Mouse (Mus musculus) forebrain, postnatal 0 days (tissue): ENCODE results near the gene Ankrd33b. TPM values are rescaled to one million over a fixed set of nuclear protein-coding genes. Genes with fewer than 3 reads are reported as not detected.
A peak's percentile ranks its signal among the peaks of the same experiment; 100 is the strongest.

Source experiments
- ATAC-seq: fragments of 200-750 bp; cut with Nextera tagmentation; 2 replicates; pipeline ENCODE4 v1.8.0; 2017; ENCODE audit warnings: mild to moderate bottlenecking, moderate library complexity
- DNase-seq: peaks from one replicate; pipeline ENCODE4 v3.0.0-alpha.2; 2015
- H3K27ac ChIP-seq: fragments of 300-500 bp; sonication (generic); 2 replicates; pipeline ENCODE4 v1.5.1; 2014; ENCODE audit warnings: low read depth, mild to moderate bottlenecking, antibody characterized with exemption, low read length, moderate library complexity, mixed read lengths
- H3K27me3 ChIP-seq: fragments of 300-500 bp; sonication (generic); 2 replicates; pipeline ENCODE4 v1.6.1; 2014; ENCODE audit warnings: mild to moderate bottlenecking, low read length, mixed read lengths; ENCODE audit not compliant: insufficient read depth
- H3K36me3 ChIP-seq: fragments of 300-500 bp; sonication (generic); 2 replicates; pipeline ENCODE4 v1.6.1; 2014; ENCODE audit warnings: mild to moderate bottlenecking, moderate library complexity; ENCODE audit not compliant: insufficient read depth
- H3K4me1 ChIP-seq: fragments of 300-500 bp; sonication (generic); 2 replicates; pipeline ENCODE4 v1.6.1; 2014; ENCODE audit warnings: antibody characterized with exemption; ENCODE audit not compliant: insufficient read depth
- H3K4me2 ChIP-seq: fragments of 300-500 bp; sonication (generic); 2 replicates; pipeline ENCODE4 v1.6.1; 2014; ENCODE audit warnings: low read depth, mild to moderate bottlenecking, moderate library complexity
- H3K4me3 ChIP-seq: fragments of 300-500 bp; sonication (generic); 2 replicates; pipeline ENCODE4 v1.5.1; 2014; ENCODE audit warnings: low read depth, low read length, mixed read lengths
- H3K9ac ChIP-seq: fragments of 300-500 bp; sonication (generic); 2 replicates; pipeline ENCODE4 v1.6.1; 2014; ENCODE audit warnings: mild to moderate bottlenecking
- H3K9me3 ChIP-seq: fragments of 300-500 bp; sonication (generic); 2 replicates; pipeline ENCODE4 v1.6.1; 2016; ENCODE audit warnings: low read length
- CTCF ChIP-seq: sonication (generic); IDR thresholded peaks from 2 replicates; pipeline ENCODE4 v1.5.1; 2016; ENCODE audit warnings: antibody characterized with exemption, control low read depth, low read depth
- WGBS: fragments of 180-500 bp; shearing (Covaris S2); extraction: QIAGEN DNeasy Blood & Tissue Kit; methylation state at CpG from one replicate; pipeline ENCODE4 v1.1.7; 2014; 5-methylcytosine and 5-hydroxymethylcytosine counted together
- polyA plus RNA-seq: library from polyadenylated mRNA; unstranded; fragments of >200 nt; fragmentation: Nextera tagmentation; extraction: Ambion mirVana; gene quantifications from 2 replicates; pipeline ENCODE4 v1.2.1, GENCODE M21; 2015
- total RNA-seq: library from RNA; depleted of rRNA; stranded (reverse); fragments of >200 nt; gene quantifications from 2 replicates; pipeline ENCODE4 v1.2.3, GENCODE M21; 2014

Ankrd33b gene
- total and polyA plus RNA-seq, 2 experiments from 2014 or later, result 1.2 to 1.3 TPM

DNA sequence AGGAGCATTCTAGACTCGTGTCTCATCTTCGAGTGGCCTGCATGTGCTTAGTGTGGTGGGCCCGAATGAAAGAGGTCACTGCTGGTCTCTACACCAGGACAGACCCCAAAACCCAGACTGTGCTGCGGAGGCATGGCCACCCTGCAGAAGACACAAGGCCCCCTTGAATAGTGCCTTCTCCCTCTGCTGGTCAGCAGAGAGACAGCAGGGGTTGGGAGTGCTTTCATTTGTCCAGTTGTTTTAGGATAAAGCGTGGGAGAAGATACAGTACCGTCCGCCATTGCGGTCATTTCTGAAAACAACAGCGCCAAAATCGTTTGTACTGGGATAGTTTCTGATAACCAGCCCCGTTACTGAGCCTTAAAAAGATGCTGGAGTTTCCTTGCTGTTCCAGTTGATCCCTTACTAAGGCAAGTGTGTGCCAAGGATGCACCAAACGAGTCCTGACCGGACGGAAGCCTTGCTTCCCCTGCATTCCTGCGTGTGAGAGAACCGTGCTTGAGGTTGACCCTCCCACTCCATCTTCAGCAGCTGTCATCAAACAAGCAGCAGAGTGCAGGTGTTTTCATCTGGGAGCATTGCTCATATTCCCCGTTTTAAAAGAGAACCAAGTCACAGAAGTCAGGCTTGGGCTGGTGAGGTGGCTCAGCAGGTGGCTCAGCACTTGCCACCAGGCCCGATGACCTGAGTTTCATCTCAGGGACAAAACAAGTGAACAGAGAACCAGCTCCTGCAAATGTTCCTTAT is 108.7 kb downstream of the Ankrd33b start:
- no peaks in the 10 kb centered on the region for H3K9me3 ChIP-seq
- no peaks in the 10 kb centered on the region for H3K36me3 ChIP-seq
- no peak overlapping the region for H3K9ac ChIP-seq
- DNase-seq, result no peak
- no peak overlapping the region for H3K27ac ChIP-seq
- H3K27me3 ChIP-seq, result no peaks in the 10 kb centered on the region
- 88% methylated on average over 18 of the region's 18 CpGs for WGBS
- no peak for ATAC-seq
- H3K4me1 ChIP-seq, result no peaks in the 10 kb centered on the region
- no peak overlapping the region for H3K4me2 ChIP-seq
- no peak overlapping the region for H3K4me3 ChIP-seq
- peak; percentile 61 for TF ChIP-seq CTCF

DNA sequence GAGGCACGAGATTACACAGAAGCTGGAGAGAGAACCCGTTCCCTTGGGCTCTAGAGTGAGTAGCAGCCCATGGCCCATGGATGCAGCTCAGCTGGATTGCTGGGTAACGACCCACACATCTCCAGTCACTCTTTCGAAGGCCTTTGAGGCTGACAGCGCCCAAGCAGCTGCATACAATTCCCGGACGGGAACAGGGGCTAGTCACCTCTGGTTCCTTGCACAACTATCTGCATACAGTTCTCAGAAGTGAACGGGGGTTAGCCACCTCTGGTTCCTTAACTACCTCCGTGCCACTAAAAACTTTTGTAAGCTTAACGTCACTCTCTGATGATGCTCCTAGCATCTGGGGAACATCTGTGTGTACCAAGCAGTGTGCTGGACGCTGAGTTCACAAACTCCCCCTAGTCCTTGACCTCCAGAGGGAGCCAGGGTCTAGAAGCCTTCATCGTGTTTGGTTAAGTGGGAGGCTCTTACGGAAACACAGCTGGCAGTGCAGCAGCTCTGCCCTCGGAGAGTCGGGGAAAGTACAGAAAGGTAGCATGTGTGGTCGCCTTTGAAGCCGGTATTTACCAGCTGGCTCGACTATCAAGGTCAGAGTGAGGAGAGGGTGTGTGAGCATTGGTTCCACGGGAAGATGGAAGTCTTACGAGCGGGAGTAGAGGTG is 109.4 kb downstream of the Ankrd33b start:
- DNase-seq, result no peak
- Histone ChIP-seq H3K9me3 (no peaks in the 10 kb centered on the region), H3K27ac (no peak overlapping the region), H3K36me3 (no peaks in the 10 kb centered on the region), H3K27me3 (no peaks in the 10 kb centered on the region), H3K9ac (no peak overlapping the region), H3K4me3 (no peak overlapping the region), H3K4me2 (no peak overlapping the region), H3K4me1 (no peaks in the 10 kb centered on the region)
- 83% methylated on average over 21 of the region's 21 CpGs for WGBS
- no peak for TF ChIP-seq CTCF
- ATAC-seq, result no peak

DNA sequence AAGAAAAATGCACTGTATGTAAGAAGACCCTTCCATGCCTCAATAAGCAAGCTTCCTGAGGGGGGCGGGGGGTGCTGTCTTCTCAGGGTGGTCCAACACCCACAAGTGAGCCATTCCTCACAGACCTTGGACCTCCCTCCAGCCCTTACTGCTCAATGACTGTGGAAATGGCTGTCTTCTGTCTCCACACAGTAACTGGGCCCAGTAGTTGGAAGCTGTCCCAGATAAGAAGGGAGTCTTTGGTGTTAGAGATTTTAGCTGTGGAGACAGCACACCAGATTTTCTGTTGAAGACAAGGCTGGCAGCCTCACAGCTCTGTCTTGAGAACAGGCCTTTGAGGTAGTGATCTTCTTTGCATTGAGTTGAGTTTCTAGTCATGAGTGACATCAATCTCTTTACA is 110.2 kb downstream of the Ankrd33b start:
- Histone ChIP-seq H3K27me3 (no peaks in the 10 kb centered on the region), H3K36me3 (no peaks in the 10 kb centered on the region), H3K4me3 (no peak overlapping the region), H3K9ac (no peak overlapping the region), H3K4me1 (no peaks in the 10 kb centered on the region), H3K27ac (no peak overlapping the region), H3K4me2 (no peak overlapping the region), H3K9me3 (no peaks in the 10 kb centered on the region)
- DNase-seq, result no peak
- WGBS, result 96% methylated on average over 1 of the region's 1 CpGs
- no peak for TF ChIP-seq CTCF
- ATAC-seq, result no peak

DNA sequence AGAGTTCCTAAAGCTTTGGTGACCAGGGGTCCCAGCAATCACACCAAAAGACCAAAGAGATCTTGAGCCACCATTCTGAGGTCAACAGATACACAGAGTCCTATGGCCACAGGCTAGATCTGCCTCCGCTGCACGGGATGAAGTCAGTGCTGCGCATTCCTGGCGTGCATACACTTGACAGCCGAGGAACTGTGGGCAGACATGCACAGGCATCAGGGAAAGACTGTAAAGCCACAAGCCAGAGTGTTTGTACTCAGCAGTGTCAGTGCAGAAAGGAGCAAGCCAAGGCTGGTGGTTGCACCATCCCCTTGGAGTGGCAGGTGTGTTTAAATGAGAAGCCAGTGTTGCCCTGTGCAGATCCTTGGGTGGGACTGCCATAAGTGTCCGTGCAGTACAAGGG is 111.8 kb downstream of the Ankrd33b start:
- DNase-seq, result no peak

DNA sequence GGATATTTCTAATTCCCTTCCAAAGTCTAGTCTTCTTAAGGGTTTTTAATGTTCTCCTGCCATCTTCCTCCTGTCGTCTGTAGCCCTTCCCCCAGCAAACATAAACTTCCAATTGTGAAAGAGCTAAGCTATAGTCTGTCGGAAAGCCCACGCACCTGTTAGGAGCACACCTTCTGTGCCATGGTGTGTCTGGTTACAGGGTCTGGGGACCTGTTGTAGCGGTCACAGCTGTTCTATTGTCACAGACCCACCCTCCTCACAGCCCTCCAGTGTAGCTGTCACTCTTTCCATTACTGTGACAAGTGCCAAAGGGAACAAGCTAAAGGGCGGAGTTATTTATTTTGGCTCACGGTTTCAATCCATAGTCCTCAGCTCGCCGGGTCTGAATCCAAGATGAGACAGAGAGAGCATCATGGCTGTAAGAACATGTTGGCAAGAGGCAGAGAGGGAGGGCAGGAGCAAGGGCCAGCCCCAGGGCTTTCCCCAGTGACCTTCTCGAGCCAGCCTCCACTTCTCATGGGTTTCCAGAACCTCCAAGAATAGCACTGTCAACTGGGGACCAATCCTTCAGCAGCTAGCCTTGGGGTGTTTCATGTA is 112.5 kb downstream of the Ankrd33b start:
- H3K36me3 ChIP-seq, result no peaks in the 10 kb centered on the region
- 92% methylated on average over 9 of the region's 9 CpGs for WGBS
- DNase-seq (no peak), ATAC-seq (no peak)
- H3K9me3 ChIP-seq, result no peaks in the 10 kb centered on the region
- no peak overlapping the region for H3K4me3 ChIP-seq
- no peak overlapping the region for H3K4me2 ChIP-seq
- H3K27me3 ChIP-seq, result no peaks in the 10 kb centered on the region
- no peak overlapping the region for H3K27ac ChIP-seq
- 0 out of 2 replicates have a peak, but pooled peaks cover 1% of the 10 kb centered on the region for H3K4me1 ChIP-seq
- TF ChIP-seq CTCF, result no peak
- no peak overlapping the region for H3K9ac ChIP-seq

More for the DNA sequence above, 111.8 kb downstream of the Ankrd33b start:
- no peak for TF ChIP-seq CTCF
- Histone ChIP-seq H3K27me3 (no peaks in the 10 kb centered on the region), H3K4me3 (no peak overlapping the region), H3K4me1 (no peaks in the 10 kb centered on the region), H3K27ac (no peak overlapping the region), H3K9me3 (no peaks in the 10 kb centered on the region), H3K36me3 (no peaks in the 10 kb centered on the region), H3K9ac (no peak overlapping the region), H3K4me2 (no peak overlapping the region)
- WGBS, result 86% methylated on average over 6 of the region's 6 CpGs
- no peak for ATAC-seq

DNA sequence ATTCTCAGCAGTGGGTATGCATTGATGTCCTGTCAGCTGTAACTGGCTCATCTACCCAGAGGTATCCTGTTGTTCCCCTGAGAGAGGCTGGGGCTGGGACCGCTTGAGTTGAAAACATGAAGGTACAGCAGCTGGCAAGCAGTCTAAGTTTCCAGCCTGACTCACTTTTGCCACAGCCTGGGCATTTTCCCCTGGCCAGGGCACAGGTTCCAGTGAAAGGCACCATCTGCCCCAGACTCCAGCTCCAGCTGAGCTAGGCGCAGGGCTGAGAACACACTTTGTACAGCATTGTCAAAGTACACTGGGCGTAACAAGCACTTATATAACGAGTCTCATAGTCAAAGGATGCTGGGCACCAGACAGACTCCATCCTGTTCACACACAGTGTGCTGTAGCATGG is 113.6 kb downstream of the Ankrd33b start:
- H3K4me2 ChIP-seq, result no peak overlapping the region
- H3K4me3 ChIP-seq, result no peak overlapping the region
- TF ChIP-seq CTCF, result no peak
- ATAC-seq, result no peak
- H3K27ac ChIP-seq, result no peak overlapping the region
- no peaks in the 10 kb centered on the region for H3K27me3 ChIP-seq
- 61% methylated on average over 4 of the region's 4 CpGs for WGBS
- H3K9me3 ChIP-seq, result no peaks in the 10 kb centered on the region
- H3K4me1 ChIP-seq, result 0 out of 2 replicates have a peak, but pooled peaks cover 3% of the 10 kb centered on the region
- no peak overlapping the region for H3K9ac ChIP-seq
- no peak for DNase-seq
- H3K36me3 ChIP-seq, result no peaks in the 10 kb centered on the region

DNA sequence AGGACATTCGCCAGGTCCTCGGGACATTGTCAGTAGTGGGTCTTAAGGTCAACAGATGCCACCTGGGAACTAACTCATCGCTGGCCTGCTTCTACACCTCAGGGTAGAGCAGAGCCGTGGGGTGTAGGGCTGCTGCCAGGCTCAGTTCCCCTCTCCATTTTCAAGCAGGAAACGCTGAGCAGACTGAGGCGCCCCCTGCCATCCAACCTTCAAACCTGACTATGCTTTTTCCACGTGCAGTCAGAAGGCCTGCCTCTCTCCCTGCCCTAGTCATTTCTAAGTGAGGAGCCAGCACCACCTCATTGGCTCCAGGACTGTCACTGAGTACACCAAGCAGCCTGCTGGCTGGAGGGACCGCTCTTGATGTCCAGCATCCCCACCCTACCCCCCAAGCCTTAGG is 114.1 kb downstream of the Ankrd33b start:
- Histone ChIP-seq H3K4me1 (0 out of 2 replicates have a peak, but pooled peaks cover 3% of the 10 kb centered on the region), H3K4me2 (no peak overlapping the region), H3K27me3 (no peaks in the 10 kb centered on the region), H3K9me3 (no peaks in the 10 kb centered on the region), H3K36me3 (no peaks in the 10 kb centered on the region), H3K4me3 (no peak overlapping the region), H3K27ac (no peak overlapping the region), H3K9ac (no peak overlapping the region)
- no peak for DNase-seq
- 74% methylated on average over 8 of the region's 8 CpGs for WGBS
- no peak for ATAC-seq
- TF ChIP-seq CTCF, result 0 out of 2 replicates have a peak, but pooled peaks have one; percentile 13
